Mouse (Mus musculus): ENCODE data around the gene Mturn. TPM values are rescaled to one million over a fixed set of nuclear protein-coding genes. Genes with fewer than 3 reads are reported as not detected.

Mturn gene
- polyA plus RNA-seq (2017; shearing (Covaris generic)): 10 to 100 TPM; 10.8 to 16.6 TPM

- ATAC-seq: peak; percentile 88
Measured at GRCm38 (mm10) chr6:54680891-54681745, at the start of gene Mturn. Gene Mturn (plus strand): TSS chr6:54681624.

- no peak for ATAC-seq
Measured at GRCm38 (mm10) chr6:54639877-54640276, 41.5 kb upstream of the Mturn start.

- ATAC-seq: no peak
Measured at GRCm38 (mm10) chr6:54641953-54642352, 39.5 kb upstream of the Mturn start.

DNA sequence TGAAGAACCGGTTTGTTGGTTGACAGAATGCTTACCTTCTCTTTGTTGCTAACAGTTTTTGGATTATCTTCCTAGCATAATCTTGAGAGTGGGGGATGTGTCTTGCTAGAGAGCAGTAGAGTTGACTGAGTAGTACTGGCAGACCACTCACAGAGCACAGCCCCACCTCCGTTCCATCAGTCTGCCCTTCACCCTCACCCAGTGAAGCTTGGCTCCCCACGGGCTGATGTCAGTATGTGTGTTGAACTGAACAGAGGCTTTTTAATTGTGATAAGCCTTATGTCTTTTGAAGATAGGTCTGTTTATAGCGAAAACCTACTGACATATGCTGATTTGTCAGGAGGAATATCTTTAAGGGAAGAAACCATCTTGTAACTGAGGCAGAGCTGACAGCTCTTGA is 38.2 kb upstream of the Mturn start:
- no peak for ATAC-seq

- no peak for ATAC-seq
Measured at GRCm38 (mm10) chr6:54655471-54656095, 25.8 kb upstream of the Mturn start.

DNA sequence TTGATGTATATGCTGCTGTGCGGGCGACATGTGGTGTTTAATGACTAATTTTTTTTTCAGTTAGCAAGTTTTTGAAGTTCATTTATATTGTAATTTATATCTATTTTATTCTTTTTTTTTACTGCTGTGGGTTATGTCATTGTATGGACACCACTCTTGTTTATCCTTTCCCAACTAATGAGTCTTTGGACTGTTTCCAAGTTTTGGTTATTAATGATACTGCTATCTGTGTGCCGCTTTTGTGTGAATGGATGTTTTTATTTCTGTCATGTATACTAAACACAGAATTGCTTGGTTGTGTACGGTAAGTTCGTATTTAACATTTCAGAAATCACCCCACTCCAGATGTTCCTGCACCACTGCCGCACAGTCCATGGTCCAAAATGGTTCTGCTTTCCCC is 23.6 kb upstream of the Mturn start:
- ATAC-seq: no peak

- ATAC-seq: no peak
Measured at GRCm38 (mm10) chr6:54669868-54670267, 11.6 kb upstream of the Mturn start.

DNA sequence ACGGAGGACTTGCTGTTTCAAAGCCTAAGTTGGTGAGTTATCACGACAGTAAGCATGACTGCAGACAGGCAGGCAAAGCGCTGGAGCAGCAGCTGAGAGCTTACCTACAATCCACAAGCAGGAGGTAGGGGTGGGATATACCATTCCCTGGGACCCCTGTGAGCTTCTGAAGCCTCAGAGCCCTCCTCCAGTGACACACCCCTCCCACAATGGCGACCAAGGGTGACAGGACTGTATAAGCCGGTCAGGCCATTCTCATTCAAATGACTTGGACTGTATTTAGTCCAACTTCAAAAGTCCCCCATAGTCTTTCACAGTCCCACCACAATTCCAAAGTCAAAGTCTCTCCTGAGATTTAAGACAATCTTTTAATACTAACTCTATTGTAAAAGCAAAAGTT is 8.5 kb upstream of the Mturn start:
- no peak for ATAC-seq

DNA sequence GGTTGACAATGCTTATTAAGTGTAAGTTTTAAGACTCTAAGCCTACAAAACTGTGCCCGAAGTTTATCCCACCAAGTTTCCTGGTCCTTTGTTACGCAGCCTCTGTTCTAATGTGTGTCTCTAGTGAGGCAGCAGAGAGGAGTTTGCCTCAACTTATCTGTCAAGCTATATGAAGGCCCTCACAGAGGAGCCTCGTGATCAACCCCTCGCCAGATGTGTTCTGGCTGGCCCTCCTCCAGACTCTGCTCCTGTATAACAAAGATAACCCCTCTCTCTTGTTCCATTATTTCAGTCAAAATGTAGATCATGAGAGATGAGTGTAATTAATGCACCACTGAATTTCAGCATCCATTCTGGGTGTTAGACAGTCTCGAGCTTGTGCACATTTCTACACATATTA is 1.7 kb upstream of the Mturn start:
- no peak for ATAC-seq

DNA sequence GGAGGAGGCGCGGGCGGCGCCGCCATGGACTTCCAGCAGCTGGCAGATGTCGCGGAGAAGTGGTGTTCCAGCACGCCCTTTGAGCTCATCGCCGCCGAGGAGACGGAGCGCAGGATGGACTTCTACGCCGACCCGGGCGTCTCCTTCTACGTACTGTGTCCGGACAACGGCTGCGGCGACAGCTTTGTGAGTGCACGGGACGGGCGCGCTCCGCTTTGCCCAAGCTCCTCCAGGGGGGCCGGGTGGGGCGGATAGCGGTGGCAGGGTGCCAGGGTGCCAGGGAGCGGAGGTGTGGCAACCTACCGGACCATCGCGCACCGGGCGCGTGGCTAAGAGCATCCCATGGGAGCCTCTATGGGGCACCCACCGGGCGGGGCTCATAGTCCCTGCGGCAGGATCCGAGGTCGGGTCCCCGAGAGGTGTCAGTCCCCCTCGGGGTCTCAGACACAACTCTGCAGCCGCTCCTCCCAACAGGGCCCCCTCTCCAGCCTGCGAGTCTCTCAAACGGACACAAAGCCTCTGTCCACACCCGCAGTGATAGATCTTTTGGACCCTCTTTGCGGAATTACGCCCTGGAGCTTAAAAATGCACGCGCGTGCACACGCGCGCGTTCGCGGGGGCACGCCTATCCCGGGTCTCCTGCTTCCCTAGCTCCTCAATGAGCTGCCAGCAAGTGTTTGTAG is 463 bp downstream of the Mturn start:
- peak; percentile 22 for ATAC-seq

- no peak for ATAC-seq
Measured at GRCm38 (mm10) chr6:54684085-54684484, 2.7 kb downstream of the Mturn start.

- ATAC-seq: peak; percentile 13
Measured at GRCm38 (mm10) chr6:54685103-54685502, 3.7 kb downstream of the Mturn start.

- ATAC-seq: no peak
Measured at GRCm38 (mm10) chr6:54685716-54686395, 4.4 kb downstream of the Mturn start.

GRCm38 (mm10) chr6:54686946-54687737 is 5.7 kb downstream of the Mturn start:
- ATAC-seq: no peak

DNA sequence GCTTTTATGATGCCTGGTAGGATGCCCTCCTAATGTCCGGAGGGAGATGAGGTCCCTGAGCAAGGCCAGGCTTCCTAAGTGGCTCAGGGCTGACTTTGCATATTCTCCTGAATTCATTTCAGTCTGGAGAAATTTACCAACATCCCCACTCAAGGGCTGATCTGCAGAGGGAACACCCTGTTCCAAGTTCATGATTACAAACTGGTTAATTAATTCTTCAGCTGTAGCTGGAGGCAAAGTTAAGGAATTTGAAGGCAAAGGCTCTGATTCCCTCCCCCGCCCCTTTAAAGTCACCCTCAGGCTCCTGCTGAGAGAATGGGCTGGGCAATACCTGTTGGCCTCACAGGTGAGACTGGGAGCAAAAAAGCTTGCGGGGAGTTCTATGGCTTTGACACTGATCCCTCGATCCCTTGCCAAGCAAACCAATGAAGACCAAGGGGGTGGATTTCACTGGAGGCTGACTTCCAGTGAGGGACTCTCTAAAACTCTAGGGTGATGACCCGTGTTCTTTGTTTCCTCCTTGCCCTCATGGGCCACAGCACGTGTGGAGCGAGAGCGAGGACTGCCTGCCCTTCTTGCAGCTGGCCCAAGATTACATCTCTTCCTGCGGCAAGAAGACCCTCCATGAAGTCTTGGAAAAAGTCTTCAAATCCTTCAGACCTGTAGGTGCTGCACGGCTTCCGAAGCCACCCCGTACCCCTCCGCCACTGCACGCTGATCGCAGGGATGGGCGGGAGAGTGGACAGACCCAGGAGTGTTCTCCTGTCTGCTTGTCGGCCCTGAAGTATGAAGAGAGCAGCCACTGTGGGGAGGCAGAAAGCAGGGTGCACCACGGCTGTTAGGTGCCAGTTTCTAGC is 7.3 kb downstream of the Mturn start:
- no peak for ATAC-seq

- ATAC-seq: no peak
Measured at GRCm38 (mm10) chr6:54689686-54690085, 8.3 kb downstream of the Mturn start.

GRCm38 (mm10) chr6:54690838-54691237 is 9.4 kb downstream of the Mturn start:
- ATAC-seq: no peak

GRCm38 (mm10) chr6:54691368-54692116 is 10.1 kb downstream of the Mturn start:
- no peak for ATAC-seq

DNA sequence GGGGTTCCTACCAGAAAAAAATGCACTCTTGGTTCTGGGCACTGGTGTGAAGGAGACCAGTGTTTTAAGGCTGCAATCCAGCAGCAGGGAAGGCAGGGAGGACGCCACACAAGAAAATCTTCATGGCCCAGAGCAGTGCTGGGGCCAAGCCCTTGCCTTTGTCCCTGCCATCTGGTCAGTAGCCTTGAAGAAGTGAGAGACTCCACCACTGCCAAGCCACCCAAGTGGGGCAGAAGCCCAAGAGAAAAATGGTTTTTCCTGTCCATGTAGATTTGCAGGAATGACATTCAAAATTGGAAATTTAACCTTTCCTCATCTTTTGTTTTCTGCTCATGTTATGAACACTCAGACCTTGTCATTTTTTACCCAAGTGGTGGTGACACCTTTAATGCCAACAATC is 10.8 kb downstream of the Mturn start:
- no peak for ATAC-seq

DNA sequence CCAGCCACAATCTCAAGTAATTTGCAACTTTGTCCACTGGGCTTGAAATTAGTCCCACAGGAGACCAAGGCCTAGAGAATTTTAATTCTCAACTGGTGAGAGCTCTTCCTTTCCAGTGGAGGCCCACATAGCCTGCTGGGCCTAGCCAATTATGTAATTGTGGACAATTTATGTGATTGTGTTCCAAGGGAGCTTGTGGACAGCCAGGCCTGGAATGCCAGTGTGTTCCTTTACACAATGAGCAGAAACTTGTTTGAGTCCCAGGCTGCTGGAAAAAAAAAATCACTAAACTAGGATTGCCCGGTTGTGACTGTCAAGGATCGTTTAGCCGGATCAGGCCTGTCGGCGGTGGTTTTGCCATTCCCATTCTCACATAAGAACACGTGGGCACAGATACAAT is 11.9 kb downstream of the Mturn start:
- no peak for ATAC-seq
